In genomic region chr1:118759141-118759932, GRCm38 (mm10) we compare ENCODE assay signal across 8 mouse cellular contexts.
DNase-seq lines count a peak whose midpoint lies in the region; ATAC-seq and TF ChIP-seq lines count a peak whose summit lies in the region.

No protein-coding gene starts in this region.

- peak; percentile 93 for TF ChIP-seq CTCF in layer of hippocampus, adult 2 months (conservative IDR thresholded peaks at IDR 0.05)

- DNase-seq in ES-CJ7 (ENCODE audit: low read depth, low spot score), result peak; percentile 91
- DNase-seq in c-Kit-positive CD71-negative TER-119-negative erythroid progenitor cells, embryonic 14.5 days (ENCODE audit: low read depth), result peak; percentile 67
- DNase-seq in layer of hippocampus, adult 2 months (ENCODE audit: low spot score in 2 of 2), result peak; percentile 89 to 91
- DNase-seq in retina, postnatal 1 day, result peak; percentile 88
- peak; percentile 87 for DNase-seq in urinary bladder, postnatal 14 days (ENCODE audit: low spot score)

- H3K4me2 ChIP-seq in forebrain, embryonic 12.5 days, result no peak overlapping the region
- no peak overlapping the region for H3K4me2 ChIP-seq in lung, embryonic 16.5 days (ENCODE audit: low read depth, low read length)

- H3K4me3 ChIP-seq in forebrain, embryonic 12.5 days (replicated peaks), result no peak overlapping the region
- no peak overlapping the region for H3K4me3 ChIP-seq in layer of hippocampus, adult 2 months
- H3K4me3 ChIP-seq in lung, embryonic 16.5 days (ENCODE audit: low read length), result no peak overlapping the region

- H3K4me1 ChIP-seq in forebrain, embryonic 12.5 days, result no peaks in the 10 kb centered on the region; the same call in 1 of the 2 replicates
- no peaks in the 10 kb centered on the region for H3K4me1 ChIP-seq in lung, embryonic 16.5 days (replicated peaks; ENCODE audit: control insufficient read depth, insufficient read depth, low read length)

- no peaks in the 10 kb centered on the region for H3K9me3 ChIP-seq in forebrain, embryonic 12.5 days
- no peaks in the 10 kb centered on the region for H3K9me3 ChIP-seq in lung, embryonic 16.5 days (ENCODE audit: control insufficient read depth, low read length)

- peak; percentile 58 for ATAC-seq in forebrain, embryonic 12.5 days (ENCODE audit: low FRiP score)
- peak; percentile 82 to 83 for ATAC-seq in hematopoietic stem cell, adult 5-6 weeks (replicated peaks in 1 of 2; ENCODE audit: insufficient read depth in 1 of 2, low FRiP score in 2 of 2, low TSS enrichment in 1 of 2, low read depth in 1 of 2, poor library complexity in 2 of 2, severe bottlenecking in 2 of 2)
- ATAC-seq in lung, embryonic 16.5 days (ENCODE audit: low read depth), result peak; percentile 45; the same call in 1 of the 2 replicates

- WGBS in forebrain, embryonic 12.5 days, result 40% methylated on average over 7 of the region's 7 CpGs
- WGBS in lung, embryonic 16.5 days, result 20% methylated on average over 7 of the region's 7 CpGs

- H3K27ac ChIP-seq in forebrain, embryonic 12.5 days, result no peak overlapping the region
- no peak overlapping the region for H3K27ac ChIP-seq in layer of hippocampus, adult 2 months
- H3K27ac ChIP-seq in lung, embryonic 16.5 days (ENCODE audit: low read length), result no peak overlapping the region

- no peaks in the 10 kb centered on the region for H3K36me3 ChIP-seq in forebrain, embryonic 12.5 days (replicated peaks)
- H3K36me3 ChIP-seq in lung, embryonic 16.5 days (ENCODE audit: control insufficient read depth, insufficient read depth, low read length), result no peaks in the 10 kb centered on the region

- H3K9ac ChIP-seq in forebrain, embryonic 12.5 days, result no peak overlapping the region
- no peak overlapping the region for H3K9ac ChIP-seq in lung, embryonic 16.5 days (ENCODE audit: low read length)

- 0 out of 2 replicates have a peak, but pooled peaks cover 11% of the 10 kb centered on the region for H3K27me3 ChIP-seq in forebrain, embryonic 12.5 days
- no peaks in the 10 kb centered on the region for H3K27me3 ChIP-seq in lung, embryonic 16.5 days (ENCODE audit: control insufficient read depth, insufficient read depth, low read depth, low read length)
